Mouse (Mus musculus) stomach, embryonic 16.5 days (tissue): ENCODE data around the gene Dnajc2. TPM values are rescaled to one million over a fixed set of nuclear protein-coding genes. Genes with fewer than 3 reads are reported as not detected.

ENCODE experiments used
- ATAC-seq: fragments of 200-750 bp; cut with Nextera tagmentation; 2 replicates; pipeline ENCODE4 v1.8.0; 2017; ENCODE audit warnings: moderate number of reproducible peaks, moderate TSS enrichment; ENCODE audit not compliant: insufficient read depth, low FRiP score
- H3K27ac ChIP-seq: fragments of 300-500 bp; sonication (generic); 2 replicates; pipeline ENCODE4 v1.5.1; 2014; ENCODE audit warnings: low read length
- H3K27me3 ChIP-seq: fragments of 300-500 bp; sonication (generic); 2 replicates; pipeline ENCODE4 v1.6.1; 2014; ENCODE audit warnings: low read length, control low read depth, mixed read lengths; ENCODE audit not compliant: control insufficient read depth, insufficient read depth
- H3K36me3 ChIP-seq: fragments of 300-500 bp; sonication (generic); 2 replicates; pipeline ENCODE4 v1.6.1; 2014; ENCODE audit warnings: low read length; ENCODE audit not compliant: control insufficient read depth, insufficient read depth
- H3K4me1 ChIP-seq: fragments of 300-500 bp; sonication (generic); 2 replicates; pipeline ENCODE4 v1.6.1; 2014; ENCODE audit warnings: low read length, control low read depth, mixed read lengths; ENCODE audit not compliant: control insufficient read depth, insufficient read depth
- H3K4me2 ChIP-seq: fragments of 300-500 bp; sonication (generic); 2 replicates; pipeline ENCODE4 v1.6.1; 2014; ENCODE audit warnings: low read depth, low read length, mixed read lengths
- H3K4me3 ChIP-seq: fragments of 300-500 bp; sonication (generic); replicated peaks from 2 replicates; pipeline ENCODE4 v1.5.1; 2014; ENCODE audit warnings: mild to moderate bottlenecking, low read length
- H3K9ac ChIP-seq: fragments of 300-500 bp; sonication (generic); 2 replicates; pipeline ENCODE4 v1.6.1; 2014; ENCODE audit warnings: low read length
- H3K9me3 ChIP-seq: fragments of 300-500 bp; sonication (generic); replicated peaks from 2 replicates; pipeline ENCODE4 v1.6.1; 2016; ENCODE audit warnings: low read length, control low read depth; ENCODE audit not compliant: control insufficient read depth
- WGBS: fragments of 180-500 bp; shearing (Covaris S2); extraction: QIAGEN DNeasy Blood & Tissue Kit; methylation state at CpG from one replicate; pipeline ENCODE4 v1.1.7; 2014; 5-methylcytosine and 5-hydroxymethylcytosine counted together
- polyA plus RNA-seq: library from polyadenylated mRNA; unstranded; fragments of >200 nt; fragmentation: Nextera tagmentation; extraction: Ambion mirVana; gene quantifications from 2 replicates; pipeline ENCODE4 v1.2.1, GENCODE M21; 2015

Dnajc2 gene
- 44.5 and 47.6 TPM in 2 replicates for polyA plus RNA-seq

- Histone ChIP-seq H3K27me3 (no peaks in the 10 kb centered on the region), H3K9me3 (no peaks in the 10 kb centered on the region), H3K4me3 (peak within 1 kb of the TSS; percentile 98), H3K4me1 (peaks cover 5% of the 10 kb centered on the region; the same call in 1 of the 2 replicates), H3K27ac (peak within 1 kb of the TSS; percentile 32), H3K9ac (peak within 1 kb of the TSS; percentile 86), H3K4me2 (peak within 1 kb of the TSS; percentile 94), H3K36me3 (0 out of 2 replicates have a peak, but pooled peaks cover 8% of the 10 kb centered on the region)
- peak; percentile 96 for ATAC-seq
- WGBS = 0% methylated on average over 37 of the region's 37 CpGs
Measured at GRCm38 (mm10) chr5:21785053-21785452, at the start of gene Dnajc2, which contains the start of gene Psmc2. Gene Dnajc2 (minus strand): TSS chr5:21785251. Gene Psmc2 (plus strand): TSS chr5:21785283.

DNA sequence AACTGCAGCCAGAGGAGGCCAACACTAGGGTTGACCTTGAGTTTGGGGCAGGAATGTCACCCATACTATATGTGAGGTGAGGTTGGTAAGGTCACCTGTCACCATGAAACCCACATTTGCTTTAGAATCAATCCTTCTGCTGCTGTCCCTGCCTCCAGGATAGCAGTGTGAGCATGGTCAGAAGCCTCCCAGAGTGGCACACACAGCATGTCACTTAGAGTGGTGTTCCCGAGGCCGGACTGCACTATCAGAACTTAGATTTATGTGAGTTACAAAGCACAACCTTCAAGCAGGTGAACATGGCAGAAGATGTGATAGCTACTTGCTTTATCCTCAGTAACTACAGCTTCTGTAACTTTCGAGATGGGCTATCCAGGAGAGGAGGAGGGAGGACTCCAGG is 46.7 kb upstream of the Dnajc2 start:
- H3K4me2 ChIP-seq = no peak overlapping the region
- H3K9me3 ChIP-seq = no peaks in the 10 kb centered on the region
- no peaks in the 10 kb centered on the region for H3K27me3 ChIP-seq
- H3K27ac ChIP-seq = no peak overlapping the region
- ATAC-seq = no peak
- no peak overlapping the region for H3K4me3 ChIP-seq
- 71% methylated on average over 3 of the region's 3 CpGs for WGBS
- no peaks in the 10 kb centered on the region for H3K36me3 ChIP-seq
- no peaks in the 10 kb centered on the region for H3K4me1 ChIP-seq
- no peak overlapping the region for H3K9ac ChIP-seq

DNA sequence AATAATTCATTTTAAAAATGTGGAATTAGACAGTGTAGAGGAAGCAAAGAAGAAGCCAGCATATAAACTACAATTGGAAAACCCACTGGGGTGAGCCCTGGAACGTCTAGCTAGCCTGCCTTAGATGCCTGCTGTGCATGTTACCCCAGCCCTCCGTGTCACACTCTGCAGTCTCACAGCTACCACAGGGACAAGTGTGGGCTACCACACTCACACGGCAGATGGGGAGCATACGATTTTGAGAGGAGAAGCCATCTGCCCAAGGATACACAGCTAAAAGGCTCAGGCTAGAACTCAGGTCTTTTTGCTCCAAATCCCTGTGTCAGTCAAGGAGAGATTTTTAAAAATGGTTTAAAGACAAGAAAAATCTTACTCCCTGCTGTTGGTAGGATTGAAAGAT is 43.8 kb upstream of the Dnajc2 start:
- no peaks in the 10 kb centered on the region for H3K27me3 ChIP-seq
- H3K9ac ChIP-seq = no peak overlapping the region
- WGBS = 71% methylated on average over 4 of the region's 4 CpGs
- no peaks in the 10 kb centered on the region for H3K36me3 ChIP-seq
- ATAC-seq = no peak
- H3K9me3 ChIP-seq = no peaks in the 10 kb centered on the region
- H3K27ac ChIP-seq = no peak overlapping the region
- no peaks in the 10 kb centered on the region for H3K4me1 ChIP-seq
- no peak overlapping the region for H3K4me2 ChIP-seq
- H3K4me3 ChIP-seq = no peak overlapping the region

GRCm38 (mm10) chr5:21827643-21828042 is 42.6 kb upstream of the Dnajc2 start:
- ATAC-seq = no peak
- Histone ChIP-seq H3K27me3 (no peaks in the 10 kb centered on the region), H3K9me3 (no peaks in the 10 kb centered on the region), H3K4me2 (no peak overlapping the region), H3K36me3 (no peaks in the 10 kb centered on the region), H3K9ac (no peak overlapping the region), H3K4me3 (no peak overlapping the region), H3K4me1 (no peaks in the 10 kb centered on the region), H3K27ac (no peak overlapping the region)
- 18% methylated on average over 6 of the region's 6 CpGs for WGBS

DNA sequence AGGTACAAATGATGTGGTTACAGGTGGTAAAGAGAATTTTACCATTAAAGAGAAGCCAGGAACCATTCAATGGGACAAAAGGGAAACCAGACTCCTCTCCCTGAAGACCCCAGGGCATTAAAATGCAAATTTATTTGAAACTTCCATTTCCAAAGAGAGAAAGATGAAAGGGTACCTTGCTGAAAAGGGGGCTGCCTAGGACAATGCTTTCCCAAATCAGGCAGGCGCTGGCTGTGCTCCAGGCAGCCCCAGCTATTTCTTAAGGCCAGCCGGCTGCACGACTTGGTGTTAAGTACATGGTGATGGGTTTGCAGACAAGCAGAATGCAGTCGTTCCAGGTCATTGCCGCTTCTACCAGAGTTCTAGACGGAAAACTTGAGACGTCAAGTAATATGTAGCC is 41.3 kb upstream of the Dnajc2 start:
- 56% methylated on average over 7 of the region's 7 CpGs for WGBS
- no peak overlapping the region for H3K4me3 ChIP-seq
- no peak overlapping the region for H3K27ac ChIP-seq
- no peak for ATAC-seq
- H3K9me3 ChIP-seq = no peaks in the 10 kb centered on the region
- no peaks in the 10 kb centered on the region for H3K36me3 ChIP-seq
- no peak overlapping the region for H3K9ac ChIP-seq
- H3K27me3 ChIP-seq = no peaks in the 10 kb centered on the region
- no peaks in the 10 kb centered on the region for H3K4me1 ChIP-seq
- H3K4me2 ChIP-seq = no peak overlapping the region

DNA sequence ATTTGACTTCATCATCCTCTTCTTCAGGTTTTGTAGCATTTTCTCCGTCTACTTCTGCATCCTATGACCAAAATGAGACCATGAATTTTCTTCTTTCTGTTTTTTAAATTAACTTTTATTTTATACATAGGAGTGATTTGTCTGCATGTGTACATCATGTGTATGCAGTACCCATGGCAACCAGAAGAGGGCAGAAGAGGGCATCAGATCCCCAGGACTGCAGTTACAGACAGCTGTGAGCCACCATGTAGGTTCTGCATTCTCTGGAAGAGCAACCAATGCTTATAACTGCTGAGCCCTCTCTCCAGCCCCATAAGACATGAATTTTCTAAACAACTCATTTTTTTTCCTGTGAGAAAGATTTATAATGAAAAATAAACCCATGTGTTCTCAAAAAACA is 28.9 kb upstream of the Dnajc2 start:
- Histone ChIP-seq H3K9me3 (no peaks in the 10 kb centered on the region), H3K9ac (no peak overlapping the region), H3K4me2 (no peak overlapping the region), H3K27me3 (no peaks in the 10 kb centered on the region), H3K4me1 (no peaks in the 10 kb centered on the region), H3K36me3 (no peaks in the 10 kb centered on the region), H3K4me3 (no peak overlapping the region), H3K27ac (no peak overlapping the region)
- no peak for ATAC-seq
- 58% methylated on average over 1 of the region's 1 CpGs for WGBS

DNA sequence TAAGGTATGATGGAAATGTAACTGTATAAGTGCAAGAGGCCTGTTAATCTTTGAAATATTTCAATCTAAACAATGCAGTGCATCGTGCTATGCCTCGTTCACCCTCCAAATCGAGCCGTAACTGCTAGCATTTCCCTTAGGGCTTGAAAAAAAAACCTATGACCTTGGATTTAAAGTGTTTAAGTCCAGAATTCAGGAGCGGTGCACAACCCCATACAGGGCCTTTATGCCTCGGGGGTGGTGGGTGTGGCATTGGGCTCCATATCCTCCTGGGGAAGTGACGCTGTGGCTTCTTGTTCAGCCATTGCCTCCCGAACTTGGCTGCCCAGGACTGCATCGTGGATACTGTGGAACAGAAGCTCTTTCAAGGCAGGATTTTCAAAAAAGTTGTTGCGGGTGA is 25.9 kb upstream of the Dnajc2 start:
- H3K9ac ChIP-seq = no peak overlapping the region
- no peaks in the 10 kb centered on the region for H3K9me3 ChIP-seq
- H3K4me2 ChIP-seq = no peak overlapping the region
- no peaks in the 10 kb centered on the region for H3K27me3 ChIP-seq
- ATAC-seq = no peak
- no peak overlapping the region for H3K4me3 ChIP-seq
- H3K36me3 ChIP-seq = no peaks in the 10 kb centered on the region
- H3K4me1 ChIP-seq = no peaks in the 10 kb centered on the region
- 75% methylated on average over 10 of the region's 10 CpGs for WGBS
- H3K27ac ChIP-seq = no peak overlapping the region

- Histone ChIP-seq H3K4me1 (no peaks in the 10 kb centered on the region), H3K36me3 (no peaks in the 10 kb centered on the region), H3K27me3 (no peaks in the 10 kb centered on the region), H3K4me2 (no peak overlapping the region), H3K4me3 (no peak overlapping the region), H3K9ac (no peak overlapping the region), H3K9me3 (no peaks in the 10 kb centered on the region), H3K27ac (no peak overlapping the region)
- no peak for ATAC-seq
- 70% methylated on average over 4 of the region's 4 CpGs for WGBS
Measured at GRCm38 (mm10) chr5:21804837-21805236, 19.8 kb upstream of the Dnajc2 start.

GRCm38 (mm10) chr5:21803691-21804188 is 18.7 kb upstream of the Dnajc2 start:
- H3K4me2 ChIP-seq = no peak overlapping the region
- ATAC-seq = no peak
- 95% methylated on average over 12 of the region's 12 CpGs for WGBS
- no peaks in the 10 kb centered on the region for H3K9me3 ChIP-seq
- no peak overlapping the region for H3K4me3 ChIP-seq
- no peaks in the 10 kb centered on the region for H3K4me1 ChIP-seq
- H3K9ac ChIP-seq = no peak overlapping the region
- no peak overlapping the region for H3K27ac ChIP-seq
- H3K36me3 ChIP-seq = peaks cover 6% of the 10 kb centered on the region; the same call in 1 of the 2 replicates
- no peaks in the 10 kb centered on the region for H3K27me3 ChIP-seq
